Mouse (Mus musculus): ENCODE measurements around the gene Snurf. TPM values are rescaled to one million over a fixed set of nuclear protein-coding genes. Genes with fewer than 3 reads are reported as not detected.

Snurf gene
- polyA plus RNA-seq, 1 experiment from 2014 or later: 24.4 TPM

Other genes starting within 250 kb of the Snurf start
- 0.55 and 1.4 TPM in 2 replicates for gene Gm38393, start within 50 bp of the Snurf start, polyA plus RNA-seq (2015; fragmentation: Nextera tagmentation; extraction: Ambion mirVana)
- 42.7 and 49.7 TPM in 2 replicates for gene Snrpn, start 135.2 kb upstream of the Snurf start, polyA plus RNA-seq (2015; fragmentation: Nextera tagmentation; extraction: Ambion mirVana)